Mouse (Mus musculus) testis, postnatal 14 days (tissue): ENCODE results near the gene Bdkrb1.

Source experiments
- DNase-seq: peaks from one replicate; pipeline ENCODE4 v3.0.0; 2021; ENCODE audit warnings: low spot score

The Bdkrb1 gene

GRCm38 (mm10) chr12:105599098-105599497 is 3.8 kb upstream of the Bdkrb1 start:
- no peak for DNase-seq

DNA sequence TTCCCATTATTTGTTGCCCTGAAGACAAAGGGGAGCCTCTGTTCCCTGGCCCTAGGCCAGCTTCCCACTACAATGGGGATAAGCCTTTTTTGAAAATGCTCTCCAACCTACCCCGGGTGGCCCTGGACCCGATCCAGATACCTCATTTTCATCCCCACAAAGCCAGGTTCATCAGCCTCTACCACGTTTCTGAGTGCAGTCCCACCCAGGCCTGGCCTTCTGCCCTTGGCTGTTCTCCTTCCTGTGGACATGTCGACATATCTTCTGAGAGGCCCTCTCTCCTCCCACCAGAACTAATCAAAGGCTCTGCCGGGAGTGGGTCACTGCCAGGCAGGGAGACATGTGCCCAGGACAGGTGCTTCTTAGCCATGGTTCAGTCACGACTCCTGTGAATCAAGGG is 1.3 kb upstream of the Bdkrb1 start:
- no peak for DNase-seq

- DNase-seq = no peak
These were observed 1.0 kb downstream of the Bdkrb1 start for GRCm38 (mm10) chr12:105603904-105604303.

DNA sequence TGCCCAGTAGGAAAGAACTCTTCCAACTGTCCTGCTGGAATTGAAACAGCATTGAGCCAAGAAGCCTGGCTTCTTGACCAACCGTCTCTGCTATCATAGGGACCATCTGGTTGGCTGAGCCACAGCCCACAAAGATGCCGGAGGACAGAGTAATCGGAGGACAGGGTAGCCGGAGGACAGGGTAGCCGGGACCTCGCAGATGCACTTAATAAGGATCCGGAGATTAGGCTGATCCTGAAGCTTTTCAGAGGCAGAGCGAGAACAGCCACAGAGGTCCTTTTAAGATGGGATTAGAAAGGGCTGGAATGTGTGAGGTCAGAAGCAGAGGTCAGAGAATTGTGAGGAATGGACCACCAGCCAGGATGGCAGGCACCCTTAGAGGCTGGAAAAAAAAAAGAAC is 2.3 kb downstream of the Bdkrb1 start:
- DNase-seq = no peak

DNA sequence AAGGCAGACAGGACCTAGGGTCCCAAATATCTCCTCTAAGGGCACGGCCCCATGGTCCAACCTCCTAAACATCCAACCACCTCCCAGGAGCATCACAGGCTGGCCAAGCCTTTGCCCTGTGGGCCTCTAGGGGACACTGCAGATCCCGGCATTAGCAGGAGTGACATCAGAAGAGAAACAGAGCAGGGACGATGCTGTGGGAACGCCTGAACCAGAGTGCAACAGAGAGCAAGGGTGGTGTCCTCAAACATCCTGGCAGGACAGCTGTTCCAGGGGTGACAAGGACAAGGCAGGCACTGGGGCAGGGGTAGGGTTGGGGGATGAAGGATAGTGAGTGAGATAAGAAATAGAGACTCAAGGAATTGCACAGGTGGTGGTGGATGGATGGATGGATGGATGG is 4.0 kb downstream of the Bdkrb1 start:
- DNase-seq = no peak

GRCm38 (mm10) chr12:105611045-105611444 is 8.2 kb downstream of the Bdkrb1 start:
- DNase-seq = no peak

DNA sequence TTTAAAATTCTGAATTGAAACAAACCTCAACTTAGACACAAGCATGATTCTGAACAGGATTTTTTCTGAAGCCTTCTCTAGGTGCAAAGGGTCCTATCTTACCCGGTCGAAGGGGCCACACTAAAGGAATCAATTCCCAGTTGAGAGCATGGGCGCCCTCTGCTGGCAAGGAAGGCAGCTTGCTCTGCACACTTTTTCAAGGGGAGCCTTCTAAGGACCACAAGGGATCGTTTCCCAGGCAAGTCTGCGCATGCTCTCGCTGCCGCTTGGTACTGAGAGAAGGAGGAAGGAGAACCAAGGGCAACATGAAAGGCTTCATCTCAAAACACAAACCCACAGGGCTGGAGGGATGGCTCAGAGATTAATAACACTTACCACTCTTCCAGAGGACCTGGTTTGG is 8.9 kb downstream of the Bdkrb1 start:
- DNase-seq = no peak

DNA sequence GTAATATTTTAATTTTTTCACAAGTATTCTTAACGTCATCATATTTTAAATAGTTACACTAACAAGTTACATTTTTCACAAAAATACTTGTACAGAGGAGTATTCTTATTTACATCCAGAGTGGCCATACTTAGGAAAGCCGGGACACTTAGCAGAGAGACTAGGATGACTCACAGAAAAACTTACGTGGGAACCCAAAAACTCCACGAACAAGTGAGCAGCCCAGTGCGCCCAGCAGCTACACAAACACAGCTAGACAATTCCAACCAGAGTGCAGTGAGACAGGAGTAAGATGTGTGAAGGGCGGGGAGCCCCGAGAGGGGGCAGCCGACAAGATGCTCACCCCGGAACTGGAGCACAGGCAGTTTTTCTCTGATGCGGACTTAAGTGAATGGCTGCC is 10.7 kb downstream of the Bdkrb1 start:
- no peak for DNase-seq

DNA sequence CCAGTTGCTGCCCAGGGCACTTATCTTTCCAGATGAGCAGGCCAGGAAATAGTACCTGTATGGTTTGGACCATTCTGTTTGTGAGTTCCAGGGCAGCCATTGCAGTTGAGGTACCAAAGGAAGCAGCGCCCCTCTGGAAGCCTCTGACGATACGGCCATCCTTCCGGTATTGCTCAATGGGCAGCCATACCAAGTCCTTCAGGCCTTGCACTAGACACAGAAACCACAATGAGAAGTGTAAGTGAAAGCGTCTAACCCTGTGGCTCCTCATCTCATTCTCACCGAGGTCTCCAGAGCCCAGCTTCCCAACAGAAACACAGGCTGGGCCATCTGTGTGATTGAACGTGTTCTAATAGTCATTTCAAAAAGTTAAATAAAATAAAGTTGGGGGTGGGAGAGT is 19.2 kb downstream of the Bdkrb1 start:
- no peak for DNase-seq

DNA sequence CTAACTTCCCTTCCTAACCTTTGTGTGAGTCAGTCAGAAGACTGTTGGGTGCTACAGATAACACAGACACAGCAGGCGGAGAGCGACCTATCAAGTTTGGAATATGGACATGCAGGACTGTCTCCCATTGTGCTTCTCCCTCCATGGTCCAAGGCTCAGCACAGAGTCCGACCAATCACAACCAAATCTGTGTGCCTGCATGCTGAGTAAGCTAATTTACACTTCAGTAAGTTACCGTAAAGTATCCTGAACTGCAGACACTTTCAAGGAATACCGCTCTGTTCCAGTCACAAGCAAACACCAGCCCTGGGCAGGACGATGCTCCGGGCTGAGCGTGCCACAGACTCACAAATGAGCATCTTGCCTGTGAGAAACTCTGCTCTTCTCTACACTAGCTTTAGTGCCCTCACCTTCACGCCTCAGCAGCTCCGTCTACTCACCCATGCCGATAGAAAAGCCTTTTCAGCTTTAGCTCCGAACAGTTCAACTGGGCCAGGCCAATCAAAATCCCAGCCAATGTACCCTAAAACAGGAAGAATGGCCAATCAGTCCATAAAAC is 20.2 kb downstream of the Bdkrb1 start:
- no peak for DNase-seq

- DNase-seq = no peak
These were observed 22.9 kb downstream of the Bdkrb1 start for GRCm38 (mm10) chr12:105625798-105626197.

DNA sequence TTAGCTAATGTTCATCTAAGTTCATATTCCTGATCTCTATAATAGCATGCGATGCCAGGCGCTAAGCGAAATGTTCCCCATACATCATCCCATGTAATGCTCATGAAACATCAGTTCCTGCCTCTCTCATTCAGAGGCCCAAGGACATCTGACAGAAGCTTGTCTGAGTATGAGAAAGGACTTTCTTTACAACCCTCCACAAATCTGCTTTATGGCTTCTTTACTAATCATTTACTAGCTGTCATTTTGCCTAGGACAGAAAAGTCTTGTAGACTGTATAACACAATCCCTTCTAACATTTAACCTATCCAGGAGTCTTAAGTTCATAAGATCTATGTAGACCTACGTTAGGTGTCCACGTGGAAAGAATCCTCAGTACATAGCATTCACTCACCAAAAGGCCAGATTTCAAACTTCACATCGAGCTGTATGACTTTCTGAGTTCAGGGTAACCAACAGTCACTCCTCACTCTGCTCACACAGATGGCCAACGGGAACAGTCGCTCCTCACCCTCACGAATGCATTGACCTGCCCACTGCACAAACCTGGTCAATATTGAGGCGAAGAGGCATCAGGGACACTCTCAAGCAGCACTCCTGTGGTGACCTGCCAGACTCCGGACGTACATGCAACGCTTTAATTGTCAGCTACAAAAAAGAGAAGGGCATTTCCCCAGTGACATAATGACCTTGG is 31.6 kb downstream of the Bdkrb1 start:
- no peak for DNase-seq

DNA sequence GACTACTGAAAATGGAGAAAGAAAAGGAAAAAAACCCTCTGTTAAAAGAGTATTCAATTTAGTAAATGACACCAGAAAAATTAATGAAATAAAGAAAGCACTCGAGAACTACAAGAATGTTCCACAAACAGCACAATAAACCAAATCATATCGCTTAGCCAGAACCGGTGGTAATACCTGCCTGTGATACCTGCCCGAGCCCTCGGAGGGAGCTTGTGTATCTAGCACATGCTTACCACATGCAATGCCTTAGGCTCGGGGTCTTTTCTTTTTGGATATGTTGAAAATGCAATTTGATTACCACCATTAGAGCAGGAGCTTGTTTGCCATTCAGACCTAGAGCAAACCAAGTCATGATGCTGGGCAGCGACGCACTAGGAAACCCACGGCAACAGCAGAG is 33.7 kb downstream of the Bdkrb1 start:
- DNase-seq = no peak

- DNase-seq = no peak
These were observed 34.7 kb downstream of the Bdkrb1 start for GRCm38 (mm10) chr12:105637554-105637953.

- DNase-seq = no peak
These were observed 40.0 kb downstream of the Bdkrb1 start for GRCm38 (mm10) chr12:105642770-105643321.
